In the genomic region with DNA sequence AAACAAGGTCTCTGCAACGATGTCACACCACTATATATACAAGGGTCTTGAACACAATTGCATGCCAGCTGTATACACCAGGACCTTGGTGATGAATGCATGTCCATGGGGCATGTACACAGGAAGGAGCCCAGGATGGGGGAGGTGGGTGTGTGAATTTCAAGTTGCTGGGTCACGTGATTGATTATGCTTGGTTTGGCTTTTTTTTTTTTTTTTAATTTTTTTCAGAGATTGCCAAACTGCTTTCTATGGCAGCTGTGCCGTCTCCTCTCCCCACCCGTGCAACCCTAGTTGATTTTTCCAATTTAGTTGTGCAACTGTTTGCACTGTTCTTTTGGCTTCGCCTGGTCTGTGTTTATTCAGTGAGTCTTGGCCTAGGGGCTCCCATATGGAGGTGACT, we compare ENCODE assay signal across 8 mouse cellular contexts. TPM values are rescaled to one million over a fixed set of nuclear protein-coding genes. Genes with fewer than 3 reads are reported as not detected.
DNase-seq lines count a peak whose midpoint lies in the region; ATAC-seq and TF ChIP-seq lines count a peak whose summit lies in the region.

No protein-coding gene starts in this region.

- H3K9me3 ChIP-seq in liver, embryonic 13.5 days (replicated peaks), result no peaks in the 10 kb centered on the region
- H3K9me3 ChIP-seq in stomach, embryonic 16.5 days (replicated peaks; ENCODE audit: control insufficient read depth, low read length), result no peaks in the 10 kb centered on the region

- ATAC-seq in liver, embryonic 13.5 days (ENCODE audit: low read depth), result no peak; the same call in 1 of the 2 replicates
- ATAC-seq in stomach, embryonic 16.5 days (ENCODE audit: insufficient read depth, low FRiP score), result no peak

- no peaks in the 10 kb centered on the region for H3K27me3 ChIP-seq in liver, adult 2 months (ENCODE audit: control insufficient read depth, insufficient read depth, low read length)
- H3K27me3 ChIP-seq in liver, embryonic 13.5 days, result no peaks in the 10 kb centered on the region
- no peaks in the 10 kb centered on the region for H3K27me3 ChIP-seq in stomach, embryonic 16.5 days (ENCODE audit: control insufficient read depth, insufficient read depth, low read length)

- no peak for TF ChIP-seq CTCF in gastrocnemius, adult 2 months (IDR thresholded peaks at IDR 0.05)
- TF ChIP-seq CTCF in liver, adult 2 months (IDR thresholded peaks at IDR 0.05; ENCODE audit: low read depth, low read length), result no peak

- H3K27ac ChIP-seq in gastrocnemius, adult 2 months, result peak overlapping the region; percentile 67
- peak overlapping the region; percentile 93 for H3K27ac ChIP-seq in liver, adult 2 months (replicated peaks; ENCODE audit: insufficient read depth, low read depth, low read length)
- H3K27ac ChIP-seq in liver, embryonic 13.5 days, result peak overlapping the region; percentile 67
- H3K27ac ChIP-seq in stomach, embryonic 16.5 days (ENCODE audit: low read length), result peak overlapping the region; percentile 86

- no peak overlapping the region for H3K4me3 ChIP-seq in gastrocnemius, adult 2 months
- no peak overlapping the region for H3K4me3 ChIP-seq in liver, adult 2 months (ENCODE audit: insufficient read depth, low read depth, low read length)
- H3K4me3 ChIP-seq in liver, embryonic 13.5 days (replicated peaks), result no peak overlapping the region
- no peak overlapping the region for H3K4me3 ChIP-seq in stomach, embryonic 16.5 days (replicated peaks; ENCODE audit: low read length)

- H3K9ac ChIP-seq in liver, adult 2 months (ENCODE audit: low read depth, low read length), result peak overlapping the region; percentile 24
- H3K9ac ChIP-seq in liver, embryonic 13.5 days, result no peak overlapping the region
- 0 out of 2 replicates have a peak overlapping the region, but pooled peaks have one; percentile 41 for H3K9ac ChIP-seq in stomach, embryonic 16.5 days (ENCODE audit: low read length)

- intact Hi-C loops in gastrocnemius, adult 2 months (cut with DNase I), result no loop called here

- no peaks in the 10 kb centered on the region for H3K79me2 ChIP-seq in liver, adult 2 months (ENCODE audit: control insufficient read depth, insufficient read depth, low read length)

- WGBS in liver, adult 2 months, result 18% methylated on average over 5 of the region's 5 CpGs
- WGBS in liver, embryonic 13.5 days (ENCODE audit: insufficient replicate concordance), result 47% methylated on average over 5 of the region's 5 CpGs
- 43% methylated on average over 5 of the region's 5 CpGs for WGBS in stomach, embryonic 16.5 days

- H3K4me1 ChIP-seq in liver, adult 2 months (ENCODE audit: control insufficient read depth, insufficient read depth, low read length), result peaks cover 56% of the 10 kb centered on the region
- H3K4me1 ChIP-seq in liver, embryonic 13.5 days (replicated peaks), result peaks cover 40% of the 10 kb centered on the region
- H3K4me1 ChIP-seq in stomach, embryonic 16.5 days (ENCODE audit: control insufficient read depth, insufficient read depth, low read length), result peaks cover 41% of the 10 kb centered on the region

- H3K36me3 ChIP-seq in liver, adult 2 months (ENCODE audit: control insufficient read depth, insufficient read depth, low read length), result no peaks in the 10 kb centered on the region
- no peaks in the 10 kb centered on the region for H3K36me3 ChIP-seq in liver, embryonic 13.5 days
- H3K36me3 ChIP-seq in stomach, embryonic 16.5 days (ENCODE audit: control insufficient read depth, insufficient read depth, low read length), result no peaks in the 10 kb centered on the region

- no peak for TF ChIP-seq POLR2A in liver, adult 2 months (IDR thresholded peaks at IDR 0.05; ENCODE audit: extremely low read depth, insufficient read depth, low read length)

- no peak for DNase-seq in gastrocnemius, adult 2 months
- no peak for DNase-seq in gastrocnemius, postnatal 25 days
- peak; percentile 94 for DNase-seq in liver, adult 2 months (ENCODE audit: extremely low read depth, low read depth, low spot score)
- DNase-seq in liver, result no peak
- DNase-seq in liver, embryonic 13.5 days, result no peak
- DNase-seq in cerebellum, postnatal 36 days, result no peak
- DNase-seq in right cerebral cortex, postnatal 14 days, result no peak

- no peak overlapping the region for H3K4me2 ChIP-seq in liver, embryonic 13.5 days
- H3K4me2 ChIP-seq in stomach, embryonic 16.5 days (ENCODE audit: low read depth, low read length), result no peak overlapping the region

RNA-seq across cellular contexts. Expression of a gene that starts 32.7 kb away (rescaled TPM):
- 10 to 100 TPM; 23.6 to 28.4 TPM for total RNA-seq in gastrocnemius, adult 2 months (2021)
- 10 to 100 TPM; 12.7 to 30.0 TPM for total RNA-seq in gastrocnemius, postnatal 25 days (2021)
- total RNA-seq in liver, adult 2 months (2014; rRNA removed), result 2.1 and 8.3 TPM in 2 replicates
- 1.4 and 1.8 TPM in 2 replicates for polyA plus RNA-seq in liver, adult 2 months (2012; rRNA removed)
- 1.6 and 1.8 TPM in 2 replicates for polyA plus RNA-seq in liver, embryonic 13.5 days (2015; fragmentation: Nextera tagmentation; extraction: Ambion mirVana)
- 34.8 and 40.9 TPM in 2 replicates for polyA plus RNA-seq in stomach, embryonic 16.5 days (2015; fragmentation: Nextera tagmentation; extraction: Ambion mirVana)

RNA-seq across cellular contexts. Expression of a gene that starts 44.5 kb away (rescaled TPM):
- 1 to 10 TPM; 1.9 to 3.0 TPM for total RNA-seq in gastrocnemius, adult 2 months (2021)
- 1 to 10 TPM; 3.7 to 5.1 TPM for total RNA-seq in gastrocnemius, postnatal 25 days (2021)
- 3.2 and 3.3 TPM in 2 replicates for total RNA-seq in liver, adult 2 months (2014; rRNA removed)
- 5.5 and 6.6 TPM in 2 replicates for polyA plus RNA-seq in liver, adult 2 months (2012; rRNA removed)
- polyA plus RNA-seq in liver, embryonic 13.5 days (2015; fragmentation: Nextera tagmentation; extraction: Ambion mirVana), result 14.0 and 15.4 TPM in 2 replicates
- polyA plus RNA-seq in stomach, embryonic 16.5 days (2015; fragmentation: Nextera tagmentation; extraction: Ambion mirVana), result 43.4 and 43.9 TPM in 2 replicates

RNA-seq across cellular contexts. Expression of a gene that starts 52.2 kb away (rescaled TPM):
- total RNA-seq in gastrocnemius, adult 2 months (2021), result 1 to 10 TPM in 1 of 2 experiments, under 1 TPM in 1; 0.66 to 1.0 TPM
- total RNA-seq in gastrocnemius, postnatal 25 days (2021), result 1 to 10 TPM in 1 of 2 experiments, under 1 TPM in 1; 0.61 to 1.1 TPM
- total RNA-seq in liver, adult 2 months (2014; rRNA removed), result 0.09 and 0.13 TPM in 2 replicates
- 0.65 TPM in 2 replicates for polyA plus RNA-seq in liver, adult 2 months (2012; rRNA removed)
- 0.44 and 0.46 TPM in 2 replicates for polyA plus RNA-seq in liver, embryonic 13.5 days (2015; fragmentation: Nextera tagmentation; extraction: Ambion mirVana)
- polyA plus RNA-seq in stomach, embryonic 16.5 days (2015; fragmentation: Nextera tagmentation; extraction: Ambion mirVana), result 5.2 and 6.1 TPM in 2 replicates
